Mouse (Mus musculus): ENCODE results near the gene Lasp1.

DNA sequence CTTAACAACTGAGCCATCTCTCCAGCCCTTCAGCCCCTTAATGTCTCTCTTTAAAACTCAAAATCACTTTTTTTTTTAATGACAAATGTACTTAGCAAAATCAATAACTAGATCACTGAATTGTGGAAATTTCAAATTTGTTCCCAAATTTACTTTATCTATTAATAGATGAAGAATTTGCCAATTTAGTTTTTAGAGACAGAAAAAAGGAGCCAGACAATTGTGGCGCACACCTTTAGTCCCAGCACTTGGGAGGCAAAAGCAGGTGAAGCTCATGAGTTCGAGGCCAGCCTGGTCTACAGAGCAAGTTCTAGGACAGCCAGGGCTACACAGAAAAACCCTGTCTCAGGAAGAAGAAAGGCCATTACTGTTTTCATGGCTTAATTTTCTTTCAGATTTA is 52.8 kb downstream of the Lasp1 start:
- TF ChIP-seq GATA1 (IDR thresholded peaks at IDR 0.05; ENCODE audit: borderline replicate concordance, low read length), result no peak
- TF ChIP-seq FLI1 (IDR thresholded peaks at IDR 0.05; ENCODE audit: low read length), result no peak

All from megakaryocyte, embryonic 14.5 days (primary cell).